Mouse (Mus musculus): Measurements from ENCODE around the gene Prr15. TPM values are rescaled to one million over a fixed set of nuclear protein-coding genes. Genes with fewer than 3 reads are reported as not detected.

Prr15 gene
- 3.7 and 3.9 TPM in 2 replicates for polyA plus RNA-seq (2015; fragmentation: Nextera tagmentation; extraction: Ambion mirVana)

DNA sequence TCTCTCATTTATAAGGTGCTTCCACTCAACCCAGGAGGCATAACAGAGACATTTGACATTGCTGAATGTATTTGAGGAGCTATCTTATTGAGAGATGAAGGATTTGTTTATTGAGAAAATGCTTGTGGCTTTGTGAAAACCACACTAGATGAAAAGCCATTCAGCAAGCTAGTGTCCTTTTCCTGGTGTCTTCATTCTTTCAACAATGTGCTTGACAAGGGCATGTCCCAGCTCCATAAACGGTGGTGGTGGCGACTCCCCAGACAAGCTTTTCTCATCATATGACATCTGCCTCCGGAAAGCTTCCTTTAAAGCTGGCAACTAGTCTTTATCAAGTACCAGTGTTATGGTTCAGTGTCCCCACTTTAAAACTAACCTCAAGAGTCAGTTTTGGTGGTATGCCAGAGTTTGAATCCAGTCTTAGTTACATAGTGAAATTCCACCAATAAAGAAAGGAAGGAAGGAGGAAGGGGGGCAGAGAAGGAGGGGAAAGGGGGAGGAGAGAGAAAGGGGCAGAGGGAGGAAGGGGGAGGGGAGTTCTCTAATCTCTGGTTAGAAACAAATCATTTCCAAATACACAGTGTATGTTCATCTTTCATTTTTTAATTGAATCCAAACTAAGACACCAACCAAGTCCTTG lies at the start of gene Prr15:
Gene Prr15 (plus strand): TSS at position 590 of the 640 bp plus-strand sequence.
- no peak for ATAC-seq (ENCODE audit: borderline replicate concordance, extremely low read depth, low FRiP score, low TSS enrichment)
- WGBS, result 27% methylated on average over 3 of the region's 3 CpGs
- H3K4me3 ChIP-seq, result peak within 1 kb of the TSS; percentile 52
- H3K27me3 ChIP-seq, result peaks cover 40% of the 10 kb centered on the region
- H3K9ac ChIP-seq, result peak within 1 kb of the TSS; percentile 34; the same call in 1 of the 2 replicates
- no peaks in the 10 kb centered on the region for H3K36me3 ChIP-seq
- H3K27ac ChIP-seq, result no peak within 1 kb of the TSS
- no peaks in the 10 kb centered on the region for H3K9me3 ChIP-seq
- peaks cover 20% of the 10 kb centered on the region for H3K4me1 ChIP-seq
- peak within 1 kb of the TSS; percentile 99 for H3K4me2 ChIP-seq

DNA sequence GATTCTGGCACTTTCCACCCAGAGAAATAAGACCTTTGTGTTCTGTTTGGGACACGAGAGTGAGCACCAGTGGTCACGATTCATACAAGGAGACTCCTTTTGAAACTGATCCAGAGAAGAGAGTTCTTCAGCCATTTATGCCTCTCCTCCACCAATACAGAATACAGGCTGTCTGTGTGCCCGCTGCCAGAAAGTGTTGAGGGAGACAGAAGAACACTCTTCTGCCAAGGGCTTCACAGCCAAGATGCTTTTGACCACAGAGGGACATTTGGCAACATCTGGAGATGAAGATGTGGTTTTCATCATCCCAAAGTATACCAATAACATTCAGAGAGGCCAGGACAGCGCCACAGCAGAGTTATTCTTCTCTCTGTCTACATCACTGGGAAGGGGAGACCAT lies 48.4 kb upstream of the Prr15 start:
- no peak for ATAC-seq (ENCODE audit: borderline replicate concordance, extremely low read depth, low FRiP score, low TSS enrichment)
- Histone ChIP-seq H3K27me3 (no peaks in the 10 kb centered on the region), H3K4me3 (no peak overlapping the region), H3K4me1 (peaks cover 41% of the 10 kb centered on the region), H3K27ac (no peak overlapping the region), H3K9ac (no peak overlapping the region), H3K9me3 (no peaks in the 10 kb centered on the region), H3K36me3 (no peaks in the 10 kb centered on the region), H3K4me2 (no peak overlapping the region)
- WGBS, result 74% methylated on average over 4 of the region's 4 CpGs

DNA sequence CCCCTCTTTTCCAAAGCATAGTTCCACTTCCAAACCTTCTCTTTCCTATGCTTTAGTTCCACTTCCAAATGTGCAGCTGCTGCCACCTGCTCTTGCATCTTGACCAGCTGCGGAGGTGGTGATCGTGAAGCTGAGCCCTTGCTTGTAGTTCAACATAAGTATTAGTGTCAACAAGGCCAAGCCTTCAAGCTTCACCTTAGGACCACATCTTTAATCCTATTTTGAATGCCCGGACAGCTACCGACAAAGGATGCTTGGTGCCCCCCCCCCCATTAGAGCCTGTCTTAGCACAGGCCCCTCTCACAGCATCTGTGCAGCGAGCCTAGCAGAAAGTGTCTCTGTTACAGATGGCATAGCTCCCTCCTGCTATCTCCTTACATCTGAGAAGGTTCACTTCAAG lies 47.8 kb upstream of the Prr15 start:
- Histone ChIP-seq H3K4me1 (peaks cover 35% of the 10 kb centered on the region), H3K27me3 (no peaks in the 10 kb centered on the region), H3K4me3 (no peak overlapping the region), H3K4me2 (no peak overlapping the region), H3K9me3 (no peaks in the 10 kb centered on the region), H3K36me3 (no peaks in the 10 kb centered on the region), H3K9ac (no peak overlapping the region), H3K27ac (0 out of 2 replicates have a peak overlapping the region, but pooled peaks have one; percentile 7)
- 52% methylated on average over 5 of the region's 5 CpGs for WGBS
- no peak for ATAC-seq (ENCODE audit: borderline replicate concordance, extremely low read depth, low FRiP score, low TSS enrichment)

DNA sequence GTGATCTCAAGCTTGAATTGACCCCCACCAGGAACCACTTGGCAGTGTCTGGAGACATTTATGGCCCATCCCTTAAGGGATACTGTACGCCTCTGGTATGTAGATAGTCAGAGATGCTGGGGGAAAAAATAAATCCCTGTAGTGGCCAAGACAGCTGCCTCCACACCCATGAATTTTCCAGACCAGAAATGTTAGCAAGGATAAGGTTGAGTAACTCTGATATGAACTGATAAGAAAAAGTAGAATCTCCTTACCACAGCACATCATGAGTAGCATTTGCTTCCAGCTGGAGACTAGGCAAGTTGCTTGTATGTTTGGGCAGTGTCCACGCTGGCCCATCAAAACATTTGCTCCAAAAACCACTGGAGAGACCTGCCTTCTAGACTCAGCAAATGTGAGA lies 47.0 kb upstream of the Prr15 start:
- H3K36me3 ChIP-seq, result no peaks in the 10 kb centered on the region
- no peak overlapping the region for H3K27ac ChIP-seq

DNA sequence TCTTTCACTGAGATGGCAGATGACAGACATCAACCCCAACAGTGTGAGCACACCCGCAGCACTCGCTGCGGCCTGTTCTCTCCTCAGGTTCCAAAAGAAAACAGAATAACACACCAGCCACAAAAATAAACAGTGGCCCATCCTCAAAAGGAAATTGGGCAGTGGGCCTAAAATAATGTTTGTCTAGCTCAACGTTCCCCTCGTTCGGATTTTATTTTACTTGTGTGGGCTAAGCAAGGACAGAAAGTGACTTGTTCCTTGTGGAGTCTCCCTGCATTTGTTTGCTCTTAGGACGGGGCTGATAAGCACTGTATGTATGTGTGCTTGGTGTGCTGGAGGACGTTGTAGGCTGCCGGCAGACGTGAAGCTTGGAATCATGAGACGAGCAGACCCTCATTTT lies 46.2 kb upstream of the Prr15 start:
- Histone ChIP-seq H3K9ac (no peak overlapping the region), H3K4me2 (no peak overlapping the region), H3K4me1 (peaks cover 29% of the 10 kb centered on the region), H3K9me3 (no peaks in the 10 kb centered on the region), H3K36me3 (no peaks in the 10 kb centered on the region), H3K27me3 (no peaks in the 10 kb centered on the region), H3K4me3 (no peak overlapping the region), H3K27ac (peak overlapping the region; percentile 63)
- ATAC-seq (ENCODE audit: borderline replicate concordance, extremely low read depth, low FRiP score, low TSS enrichment), result 0 out of 2 replicates have a peak, but pooled peaks have one; percentile 9
- 14% methylated on average over 11 of the region's 11 CpGs for WGBS

More for the DNA sequence above, 47.0 kb upstream of the Prr15 start:
- peaks cover 29% of the 10 kb centered on the region for H3K4me1 ChIP-seq
- ATAC-seq (ENCODE audit: borderline replicate concordance, extremely low read depth, low FRiP score, low TSS enrichment), result no peak
- 77% methylated on average over 2 of the region's 2 CpGs for WGBS
- H3K4me3 ChIP-seq, result no peak overlapping the region
- H3K27me3 ChIP-seq, result no peaks in the 10 kb centered on the region
- no peak overlapping the region for H3K9ac ChIP-seq
- H3K4me2 ChIP-seq, result no peak overlapping the region
- H3K9me3 ChIP-seq, result no peaks in the 10 kb centered on the region

DNA sequence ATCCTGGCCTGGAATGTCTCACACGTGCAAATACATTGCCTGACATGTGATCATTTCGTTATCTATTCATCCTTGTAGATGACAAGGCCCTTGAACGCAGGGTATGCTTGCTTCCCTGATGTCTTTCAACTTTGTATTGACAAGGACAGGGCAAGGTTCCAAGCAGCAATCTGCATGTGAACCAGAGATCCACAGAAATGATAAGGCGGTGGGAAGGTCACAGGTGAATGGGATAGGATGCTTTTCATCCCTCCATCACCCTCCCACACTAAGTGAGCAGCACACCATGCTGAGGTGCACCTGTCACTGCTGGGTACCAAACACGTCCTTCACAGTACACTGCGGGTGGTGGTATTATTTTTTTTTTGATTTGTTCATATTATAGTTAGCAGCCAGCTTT lies 45.4 kb upstream of the Prr15 start:
- no peak overlapping the region for H3K9ac ChIP-seq
- peaks cover 29% of the 10 kb centered on the region for H3K4me1 ChIP-seq
- H3K9me3 ChIP-seq, result no peaks in the 10 kb centered on the region
- no peak overlapping the region for H3K4me2 ChIP-seq
- H3K27me3 ChIP-seq, result no peaks in the 10 kb centered on the region
- no peak overlapping the region for H3K4me3 ChIP-seq
- H3K36me3 ChIP-seq, result no peaks in the 10 kb centered on the region
- 80% methylated on average over 6 of the region's 6 CpGs for WGBS
- H3K27ac ChIP-seq, result no peak overlapping the region
- no peak for ATAC-seq (ENCODE audit: borderline replicate concordance, extremely low read depth, low FRiP score, low TSS enrichment)

DNA sequence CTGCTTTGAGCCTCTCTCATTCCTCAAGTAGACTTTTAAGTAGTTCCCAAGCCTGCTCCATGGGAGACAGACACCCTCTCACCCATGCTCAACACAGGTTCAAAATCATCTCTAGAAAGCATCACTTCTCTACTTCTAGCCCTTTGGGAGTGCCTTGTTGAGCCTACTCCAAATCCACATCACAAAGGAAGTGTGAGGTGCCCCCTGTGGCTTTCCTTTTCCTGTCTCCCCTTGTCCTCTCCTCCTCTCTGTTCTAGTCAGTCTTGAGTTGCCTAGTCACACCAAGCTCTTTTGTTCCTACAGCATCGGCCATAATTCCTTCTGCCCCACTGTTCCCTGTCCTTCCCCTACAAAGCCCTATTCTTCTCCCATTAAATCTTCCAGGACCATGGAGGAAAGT lies 42.3 kb upstream of the Prr15 start:
- Histone ChIP-seq H3K9me3 (no peaks in the 10 kb centered on the region), H3K27ac (no peak overlapping the region), H3K4me2 (no peak overlapping the region), H3K4me3 (no peak overlapping the region), H3K9ac (no peak overlapping the region), H3K27me3 (no peaks in the 10 kb centered on the region), H3K36me3 (no peaks in the 10 kb centered on the region), H3K4me1 (peaks cover 19% of the 10 kb centered on the region)
- ATAC-seq (ENCODE audit: borderline replicate concordance, extremely low read depth, low FRiP score, low TSS enrichment), result no peak
- 71% methylated on average over 1 of the region's 1 CpGs for WGBS

DNA sequence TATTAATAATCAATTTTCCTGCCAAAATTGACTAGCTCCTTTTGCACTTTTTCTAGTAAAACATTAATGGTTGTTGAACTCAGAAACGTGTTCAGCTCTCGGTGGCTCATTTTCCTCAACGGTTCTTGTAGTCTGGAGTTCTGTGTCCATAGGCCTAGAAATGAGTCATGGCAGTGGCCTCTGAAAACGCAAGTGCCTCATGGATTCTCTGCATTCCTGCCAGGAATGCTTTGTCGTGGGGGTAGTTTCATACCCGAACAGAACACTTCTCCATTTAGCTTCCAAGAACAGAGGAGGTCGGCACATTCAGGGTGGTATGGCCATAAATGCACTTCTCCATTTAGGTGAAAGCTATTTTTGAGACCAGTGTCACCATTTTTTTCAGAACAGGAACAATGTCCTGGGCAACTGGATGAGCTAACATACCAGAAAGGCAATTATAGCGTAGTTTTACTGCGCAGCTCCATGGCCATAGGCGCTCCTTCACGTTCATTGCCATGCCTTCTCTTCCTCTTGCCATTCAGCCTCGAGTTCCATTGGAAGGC lies 41.4 kb upstream of the Prr15 start:
- no peaks in the 10 kb centered on the region for H3K36me3 ChIP-seq
- 69% methylated on average over 12 of the region's 12 CpGs for WGBS
- no peaks in the 10 kb centered on the region for H3K27me3 ChIP-seq
- H3K4me2 ChIP-seq, result no peak overlapping the region
- H3K9ac ChIP-seq, result no peak overlapping the region
- H3K4me3 ChIP-seq, result no peak overlapping the region
- H3K4me1 ChIP-seq, result peaks cover 9% of the 10 kb centered on the region
- no peaks in the 10 kb centered on the region for H3K9me3 ChIP-seq
- H3K27ac ChIP-seq, result no peak overlapping the region
- ATAC-seq (ENCODE audit: borderline replicate concordance, extremely low read depth, low FRiP score, low TSS enrichment), result no peak

DNA sequence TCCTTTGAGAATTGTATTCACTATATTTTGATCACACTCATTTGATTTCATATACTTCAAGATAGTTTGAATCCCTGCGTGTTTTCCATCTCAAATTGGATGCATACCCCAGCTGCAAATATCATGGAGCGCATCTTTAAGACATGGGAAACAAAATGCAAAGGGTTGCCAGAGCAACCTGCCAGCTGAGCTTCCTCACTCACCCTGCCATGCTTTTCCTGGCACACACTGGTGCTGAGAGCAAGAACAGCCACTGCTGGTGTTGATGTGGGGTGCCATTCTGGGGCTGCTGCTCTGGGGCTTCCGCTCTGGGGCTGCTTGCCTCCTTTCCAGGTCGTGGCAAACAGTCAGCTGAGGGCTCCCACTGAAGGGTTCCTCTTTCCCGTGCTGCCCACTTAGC lies 38.8 kb upstream of the Prr15 start:
- Histone ChIP-seq H3K4me1 (peaks cover 8% of the 10 kb centered on the region; the same call in 1 of the 2 replicates), H3K9ac (no peak overlapping the region), H3K27ac (no peak overlapping the region), H3K9me3 (no peaks in the 10 kb centered on the region), H3K36me3 (no peaks in the 10 kb centered on the region), H3K4me3 (no peak overlapping the region), H3K4me2 (no peak overlapping the region), H3K27me3 (no peaks in the 10 kb centered on the region)
- 79% methylated on average over 5 of the region's 5 CpGs for WGBS
- no peak for ATAC-seq (ENCODE audit: borderline replicate concordance, extremely low read depth, low FRiP score, low TSS enrichment)

DNA sequence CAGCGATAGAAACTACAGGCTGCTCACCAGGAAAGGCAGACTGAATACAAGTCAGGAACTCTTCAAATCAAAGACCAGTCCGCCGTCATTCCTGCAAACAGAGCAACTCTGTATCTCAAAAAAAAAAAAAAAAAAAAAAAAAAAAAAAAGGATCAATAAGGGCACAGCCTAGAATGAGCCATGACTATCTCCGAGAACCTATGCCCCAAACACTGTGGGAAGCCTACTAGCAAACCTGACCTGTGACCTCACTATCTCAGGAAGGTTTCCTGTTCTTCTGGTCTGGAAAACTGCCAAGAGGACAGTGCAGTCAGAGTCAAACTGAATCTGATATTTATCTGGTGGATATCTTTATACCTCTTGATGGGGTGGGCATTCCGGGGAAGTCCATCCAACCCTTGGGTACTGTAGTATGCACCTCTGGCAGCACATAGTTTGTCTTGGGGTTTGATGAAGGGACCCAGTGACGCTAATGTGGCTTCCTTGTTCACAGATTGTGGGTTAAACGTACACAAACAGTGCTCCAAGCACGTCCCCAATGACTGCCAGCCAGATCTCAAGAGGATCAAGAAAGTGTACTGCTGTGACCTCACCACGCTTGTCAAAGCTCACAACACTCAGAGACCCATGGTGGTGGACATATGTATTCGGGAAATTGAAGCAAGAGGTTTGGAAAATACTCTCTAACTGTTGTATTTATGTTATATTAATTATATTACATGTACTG lies 35.7 kb upstream of the Prr15 start:
- no peak for ATAC-seq (ENCODE audit: borderline replicate concordance, extremely low read depth, low FRiP score, low TSS enrichment)
- Histone ChIP-seq H3K4me1 (peaks cover 8% of the 10 kb centered on the region; the same call in 1 of the 2 replicates), H3K27me3 (no peaks in the 10 kb centered on the region), H3K9ac (no peak overlapping the region), H3K36me3 (no peaks in the 10 kb centered on the region), H3K9me3 (no peaks in the 10 kb centered on the region), H3K27ac (no peak overlapping the region), H3K4me2 (no peak overlapping the region), H3K4me3 (no peak overlapping the region)
- WGBS, result 37% methylated on average over 10 of the region's 10 CpGs

DNA sequence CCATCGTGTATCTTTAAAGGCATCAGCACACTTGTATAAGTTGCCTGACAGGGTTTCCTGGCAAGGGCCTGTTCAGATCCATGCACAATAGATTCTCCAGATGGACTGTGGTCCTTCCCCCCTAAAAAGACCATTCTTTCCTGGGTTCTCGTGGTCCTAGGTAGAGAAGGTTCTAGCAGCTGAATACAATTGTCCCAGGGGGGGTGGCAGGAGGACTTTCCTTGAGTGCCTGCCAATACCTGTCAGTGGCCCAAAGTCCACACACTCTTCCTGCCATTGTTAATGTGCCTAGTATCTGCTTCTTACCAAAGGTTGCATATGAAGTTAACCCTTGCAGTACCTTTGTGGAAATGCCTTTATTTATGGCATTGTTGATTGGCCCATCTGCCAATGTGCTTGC lies 28.4 kb upstream of the Prr15 start:
- Histone ChIP-seq H3K9me3 (no peaks in the 10 kb centered on the region), H3K27ac (no peak overlapping the region), H3K27me3 (no peaks in the 10 kb centered on the region), H3K36me3 (no peaks in the 10 kb centered on the region), H3K4me2 (no peak overlapping the region), H3K4me3 (no peak overlapping the region), H3K4me1 (peaks cover 3% of the 10 kb centered on the region; the same call in 1 of the 2 replicates), H3K9ac (no peak overlapping the region)
- 78% methylated on average over 2 of the region's 2 CpGs for WGBS
- ATAC-seq (ENCODE audit: borderline replicate concordance, extremely low read depth, low FRiP score, low TSS enrichment), result no peak

DNA sequence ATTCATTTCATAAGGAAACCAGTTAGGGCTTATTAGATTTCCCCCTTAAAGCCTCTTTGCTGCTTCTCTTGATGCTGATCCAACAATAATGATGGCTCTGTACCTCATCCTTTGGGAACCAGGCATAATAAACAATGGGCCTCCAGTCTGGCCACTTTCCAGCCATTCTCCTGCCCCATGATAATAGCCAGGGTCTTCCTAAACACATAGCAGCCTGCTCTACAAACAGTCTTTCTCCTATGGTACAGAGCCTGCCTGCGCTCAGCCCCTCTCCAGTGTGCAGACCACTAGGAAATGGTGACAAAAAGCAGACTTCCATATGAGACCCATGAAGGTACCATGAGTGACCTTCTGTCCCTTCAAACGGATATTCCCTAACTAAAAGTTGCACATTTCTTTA lies 26.2 kb upstream of the Prr15 start:
- no peaks in the 10 kb centered on the region for H3K27me3 ChIP-seq
- peak; percentile 35; the same call in 1 of the 2 replicates for ATAC-seq (ENCODE audit: borderline replicate concordance, extremely low read depth, low FRiP score, low TSS enrichment)
- H3K36me3 ChIP-seq, result no peaks in the 10 kb centered on the region
- peaks cover 3% of the 10 kb centered on the region; the same call in 1 of the 2 replicates for H3K4me1 ChIP-seq
- no peak overlapping the region for H3K4me2 ChIP-seq
- H3K9ac ChIP-seq, result no peak overlapping the region
- peak overlapping the region; percentile 7; the same call in 1 of the 2 replicates for H3K27ac ChIP-seq
- no peak overlapping the region for H3K4me3 ChIP-seq
- WGBS, result 64% methylated on average over 2 of the region's 2 CpGs
- no peaks in the 10 kb centered on the region for H3K9me3 ChIP-seq
